Mouse (Mus musculus): ENCODE data around the gene Fbln1. TPM values are rescaled to one million over a fixed set of nuclear protein-coding genes. Genes with fewer than 3 reads are reported as not detected.

Gene Fbln1
- polyA plus RNA-seq, 1 experiment = not detected

DNA sequence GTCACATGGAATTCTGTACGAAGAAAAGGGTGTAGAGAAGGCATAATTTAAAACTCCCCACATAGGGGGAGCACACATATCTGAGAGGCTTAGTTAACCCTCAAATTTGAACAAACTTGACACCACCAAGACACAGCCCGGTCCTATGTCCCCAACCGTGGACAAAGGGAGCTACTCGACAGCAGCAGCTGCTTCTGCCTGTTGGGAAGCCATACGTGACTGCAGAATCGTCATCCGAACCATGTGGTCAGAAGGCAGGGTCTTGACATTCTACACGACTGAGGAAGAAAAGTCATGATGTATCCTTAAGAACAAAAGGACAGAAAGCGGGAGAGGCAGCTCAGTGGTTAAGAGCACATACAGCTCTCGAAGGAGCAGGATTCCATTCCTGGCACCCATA is 31.7 kb upstream of the Fbln1 start:
- WGBS = 86% methylated on average over 10 of the region's 10 CpGs
- no peak for TF ChIP-seq CTCF (IDR thresholded peaks at IDR 0.05; ENCODE audit: insufficient read depth, low read depth, low read length)
- no peak for TF ChIP-seq POLR2A (IDR thresholded peaks at IDR 0.05; ENCODE audit: insufficient read depth, low read depth, low read length)
- H3K27ac ChIP-seq (ENCODE audit: insufficient read depth, low read depth, low read length) = no peak overlapping the region

GRCm38 (mm10) chr15:85177576-85177975 is 28.2 kb upstream of the Fbln1 start:
- no peaks in the 10 kb centered on the region; the same call in 1 of the 2 replicates for H3K4me1 ChIP-seq (ENCODE audit: control insufficient read depth, insufficient read depth, low read length)
- WGBS = 83% methylated on average over 8 of the region's 8 CpGs
- TF ChIP-seq POLR2A (IDR thresholded peaks at IDR 0.05; ENCODE audit: insufficient read depth, low read depth, low read length) = no peak
- TF ChIP-seq CTCF (IDR thresholded peaks at IDR 0.05; ENCODE audit: insufficient read depth, low read depth, low read length) = no peak
- no peak overlapping the region for H3K27ac ChIP-seq (ENCODE audit: insufficient read depth, low read depth, low read length)
- no peak overlapping the region for H3K4me3 ChIP-seq (ENCODE audit: insufficient read depth, low read depth, low read length)

More for the DNA sequence above, 31.7 kb upstream of the Fbln1 start:
- Histone ChIP-seq H3K4me3 (ENCODE audit: insufficient read depth, low read depth, low read length) (no peak overlapping the region), H3K4me1 (ENCODE audit: control insufficient read depth, insufficient read depth, low read length) (peaks cover 6% of the 10 kb centered on the region; the same call in 1 of the 2 replicates)

DNA sequence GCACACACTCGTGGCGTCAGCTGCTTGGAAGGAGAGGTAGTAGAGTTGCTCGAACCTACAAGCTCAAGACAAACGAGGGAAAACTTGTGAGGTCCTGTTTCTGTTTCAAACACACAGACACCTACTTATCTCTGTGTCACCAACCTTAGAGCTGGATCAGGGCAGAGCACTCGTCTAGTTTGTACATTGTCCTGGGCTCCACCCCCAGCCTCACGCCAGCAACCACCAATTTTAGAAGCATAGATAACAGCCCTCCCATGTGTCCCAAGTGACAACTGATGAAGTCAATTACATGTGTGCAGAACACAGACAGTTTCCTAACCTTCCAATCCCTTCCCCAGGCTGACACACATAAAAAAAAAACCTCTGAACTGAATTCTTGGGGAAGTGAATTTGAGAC is 27.6 kb upstream of the Fbln1 start:
- TF ChIP-seq CTCF (IDR thresholded peaks at IDR 0.05; ENCODE audit: insufficient read depth, low read depth, low read length) (no peak), POLR2A (IDR thresholded peaks at IDR 0.05; ENCODE audit: insufficient read depth, low read depth, low read length) (no peak)
- H3K4me3 ChIP-seq (ENCODE audit: insufficient read depth, low read depth, low read length) = no peak overlapping the region
- H3K27ac ChIP-seq (ENCODE audit: insufficient read depth, low read depth, low read length) = no peak overlapping the region
- 68% methylated on average over 6 of the region's 6 CpGs for WGBS
- no peaks in the 10 kb centered on the region; the same call in 1 of the 2 replicates for H3K4me1 ChIP-seq (ENCODE audit: control insufficient read depth, insufficient read depth, low read length)

DNA sequence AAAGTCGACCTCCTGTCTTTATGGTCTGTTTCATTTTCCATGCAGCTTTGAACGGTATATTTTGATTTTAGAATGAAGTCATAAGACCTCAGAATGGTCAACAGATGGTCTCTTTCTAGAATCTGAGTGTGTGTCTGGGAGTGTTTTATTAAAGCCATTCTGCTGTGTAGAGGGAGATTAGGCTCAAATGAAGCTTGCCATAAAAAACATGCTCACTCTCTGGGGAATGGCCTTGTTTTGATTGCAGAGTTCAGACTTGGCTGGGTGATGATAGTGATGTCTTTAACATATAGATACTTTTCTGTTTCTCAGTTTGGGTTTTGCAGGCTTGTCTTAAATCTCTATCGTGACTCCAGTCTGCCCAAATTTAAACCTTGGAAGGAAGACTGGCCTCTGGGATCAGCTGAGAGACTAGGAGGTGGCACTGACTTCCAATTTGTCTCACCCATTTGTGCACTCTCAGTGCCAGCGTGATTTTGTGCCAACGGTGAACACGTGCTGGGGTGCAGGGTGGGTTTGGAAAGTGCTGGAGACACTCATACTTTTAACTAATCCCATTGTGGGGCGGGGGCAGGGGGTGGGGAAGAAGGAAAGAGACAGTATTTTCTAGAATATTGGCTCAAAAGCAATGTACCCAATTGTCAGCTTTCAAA is 26.1 kb upstream of the Fbln1 start:
- no peaks in the 10 kb centered on the region; the same call in 1 of the 2 replicates for H3K4me1 ChIP-seq (ENCODE audit: control insufficient read depth, insufficient read depth, low read length)
- TF ChIP-seq POLR2A (IDR thresholded peaks at IDR 0.05; ENCODE audit: insufficient read depth, low read depth, low read length) (no peak), CTCF (IDR thresholded peaks at IDR 0.05; ENCODE audit: insufficient read depth, low read depth, low read length) (no peak)
- WGBS = 70% methylated on average over 7 of the region's 7 CpGs
- H3K4me3 ChIP-seq (ENCODE audit: insufficient read depth, low read depth, low read length) = no peak overlapping the region
- H3K27ac ChIP-seq (ENCODE audit: insufficient read depth, low read depth, low read length) = no peak overlapping the region

- Histone ChIP-seq H3K27ac (ENCODE audit: insufficient read depth, low read depth, low read length) (no peak overlapping the region), H3K4me3 (ENCODE audit: insufficient read depth, low read depth, low read length) (no peak overlapping the region), H3K4me1 (ENCODE audit: control insufficient read depth, insufficient read depth, low read length) (no peaks in the 10 kb centered on the region; the same call in 1 of the 2 replicates)
- TF ChIP-seq CTCF (IDR thresholded peaks at IDR 0.05; ENCODE audit: insufficient read depth, low read depth, low read length) (no peak), POLR2A (IDR thresholded peaks at IDR 0.05; ENCODE audit: insufficient read depth, low read depth, low read length) (no peak)
Measured at GRCm38 (mm10) chr15:85180368-85180767, 25.4 kb upstream of the Fbln1 start.

GRCm38 (mm10) chr15:85182063-85182462 is 23.7 kb upstream of the Fbln1 start:
- 92% methylated on average over 4 of the region's 4 CpGs for WGBS
- H3K27ac ChIP-seq (ENCODE audit: insufficient read depth, low read depth, low read length) = no peak overlapping the region

GRCm38 (mm10) chr15:85186916-85187315 is 18.8 kb upstream of the Fbln1 start:
- WGBS = 73% methylated on average over 7 of the region's 7 CpGs
- H3K4me3 ChIP-seq (ENCODE audit: insufficient read depth, low read depth, low read length) = no peak overlapping the region
- TF ChIP-seq POLR2A (IDR thresholded peaks at IDR 0.05; ENCODE audit: insufficient read depth, low read depth, low read length) (no peak), CTCF (IDR thresholded peaks at IDR 0.05; ENCODE audit: insufficient read depth, low read depth, low read length) (no peak)
- no peak overlapping the region for H3K27ac ChIP-seq (ENCODE audit: insufficient read depth, low read depth, low read length)
- H3K4me1 ChIP-seq (ENCODE audit: control insufficient read depth, insufficient read depth, low read length) = peaks cover 2% of the 10 kb centered on the region

More at GRCm38 (mm10) chr15:85182063-85182462, 23.7 kb upstream of the Fbln1 start:
- no peak overlapping the region for H3K4me3 ChIP-seq (ENCODE audit: insufficient read depth, low read depth, low read length)
- H3K4me1 ChIP-seq (ENCODE audit: control insufficient read depth, insufficient read depth, low read length) = no peaks in the 10 kb centered on the region; the same call in 1 of the 2 replicates
- TF ChIP-seq POLR2A (IDR thresholded peaks at IDR 0.05; ENCODE audit: insufficient read depth, low read depth, low read length) (no peak), CTCF (IDR thresholded peaks at IDR 0.05; ENCODE audit: insufficient read depth, low read depth, low read length) (no peak)

GRCm38 (mm10) chr15:85188167-85188778 is 17.5 kb upstream of the Fbln1 start:
- no peak for TF ChIP-seq POLR2A (IDR thresholded peaks at IDR 0.05; ENCODE audit: insufficient read depth, low read depth, low read length)
- TF ChIP-seq CTCF (IDR thresholded peaks at IDR 0.05; ENCODE audit: insufficient read depth, low read depth, low read length) = no peak

More at GRCm38 (mm10) chr15:85188167-85188778, 17.5 kb upstream of the Fbln1 start:
- no peak overlapping the region for H3K27ac ChIP-seq (ENCODE audit: insufficient read depth, low read depth, low read length)
- H3K4me1 ChIP-seq (ENCODE audit: control insufficient read depth, insufficient read depth, low read length) = peaks cover 2% of the 10 kb centered on the region
- no peak overlapping the region for H3K4me3 ChIP-seq (ENCODE audit: insufficient read depth, low read depth, low read length)
- 66% methylated on average over 8 of the region's 8 CpGs for WGBS

Data from olfactory bulb, adult 2 months (tissue).